Mouse (Mus musculus) cerebellum, adult 2 months (tissue): ENCODE data around the gene Rreb1.

Experiments
- CTCF ChIP-seq: fragments of 200-500 bp; IDR thresholded peaks from 2 replicates; pipeline ENCODE4 v1.5.1; 2011; ENCODE audit warnings: low read depth, mild to moderate bottlenecking, control low read depth, low read length, moderate library complexity, borderline replicate concordance; ENCODE audit not compliant: insufficient read depth
- POLR2A ChIP-seq: fragments of 200-500 bp; IDR thresholded peaks from 2 replicates; pipeline ENCODE4 v1.6.1; 2011; ENCODE audit warnings: low read length, control low read depth, borderline replicate concordance; ENCODE audit not compliant: insufficient read depth

GRCm38 (mm10) chr13:37734501-37734900 is 43.7 kb upstream of the Rreb1 start:
- no peak for TF ChIP-seq CTCF
- no peak for TF ChIP-seq POLR2A
